Mouse (Mus musculus): ENCODE measurements around the gene Nup214. TPM values are rescaled to one million over a fixed set of nuclear protein-coding genes. Genes with fewer than 3 reads are reported as not detected.
A peak's percentile ranks its signal among the peaks of the same experiment; 100 is the strongest.
"Not testable (repeated sequence)": the region's sequence is repeated elsewhere in the genome, so short reads cannot be mapped to it uniquely, and the experiment has no call there.

Nup214 gene
- polyA plus RNA-seq, 1 experiment from 2014 or later: 59.9 TPM

- not testable (repeated sequence) for ATAC-seq (ENCODE audit: low FRiP score, low TSS enrichment); DNase-seq; H3K9me3 ChIP-seq (ENCODE audit: control insufficient read depth, low read length); H3K4me2 ChIP-seq (ENCODE audit: low read length); H3K9ac ChIP-seq (replicated peaks; ENCODE audit: low read length); H3K4me3 ChIP-seq (replicated peaks; ENCODE audit: low read depth, low read length); H3K27me3 ChIP-seq (ENCODE audit: control insufficient read depth, insufficient read depth, low read length); H3K27ac ChIP-seq (replicated peaks; ENCODE audit: low read depth, low read length); H3K4me1 ChIP-seq (ENCODE audit: control insufficient read depth, insufficient read depth, low read length)
- peaks cover 82% of the 10 kb centered on the region for H3K36me3 ChIP-seq (ENCODE audit: control insufficient read depth, insufficient read depth, low read length)
- 87% methylated on average over 9 of the region's 9 CpGs for WGBS
These were observed 66.4 kb downstream of the Nup214 start for GRCm38 (mm10) chr2:32040646-32041045.

- H3K9me3 ChIP-seq (ENCODE audit: control insufficient read depth, low read length): no peaks in the 10 kb centered on the region
- WGBS: 88% methylated on average over 2 of the region's 2 CpGs
- H3K4me3 ChIP-seq (replicated peaks; ENCODE audit: low read depth, low read length): no peak overlapping the region
- no peak for ATAC-seq (ENCODE audit: low FRiP score, low TSS enrichment)
- H3K27me3 ChIP-seq (ENCODE audit: control insufficient read depth, insufficient read depth, low read length): no peaks in the 10 kb centered on the region
- no peak overlapping the region for H3K4me2 ChIP-seq (ENCODE audit: low read length)
- no peak for DNase-seq
- H3K4me1 ChIP-seq (ENCODE audit: control insufficient read depth, insufficient read depth, low read length): no peaks in the 10 kb centered on the region
- no peak overlapping the region for H3K27ac ChIP-seq (replicated peaks; ENCODE audit: low read depth, low read length)
- peaks cover 82% of the 10 kb centered on the region for H3K36me3 ChIP-seq (ENCODE audit: control insufficient read depth, insufficient read depth, low read length)
- H3K9ac ChIP-seq (replicated peaks; ENCODE audit: low read length): no peak overlapping the region
These were observed 66.9 kb downstream of the Nup214 start for GRCm38 (mm10) chr2:32041087-32041486.

GRCm38 (mm10) chr2:32043836-32044235 lies 69.6 kb downstream of the Nup214 start:
- ATAC-seq (ENCODE audit: low FRiP score, low TSS enrichment) (no peak), DNase-seq (no peak)
- Histone ChIP-seq H3K9ac (replicated peaks; ENCODE audit: low read length) (no peak overlapping the region), H3K4me3 (replicated peaks; ENCODE audit: low read depth, low read length) (no peak overlapping the region), H3K4me1 (ENCODE audit: control insufficient read depth, insufficient read depth, low read length) (no peaks in the 10 kb centered on the region), H3K9me3 (ENCODE audit: control insufficient read depth, low read length) (no peaks in the 10 kb centered on the region), H3K4me2 (ENCODE audit: low read length) (no peak overlapping the region), H3K36me3 (ENCODE audit: control insufficient read depth, insufficient read depth, low read length) (peaks cover 81% of the 10 kb centered on the region), H3K27ac (replicated peaks; ENCODE audit: low read depth, low read length) (no peak overlapping the region), H3K27me3 (ENCODE audit: control insufficient read depth, insufficient read depth, low read length) (no peaks in the 10 kb centered on the region)
- 74% methylated on average over 5 of the region's 5 CpGs for WGBS

- Histone ChIP-seq H3K4me1 (ENCODE audit: control insufficient read depth, insufficient read depth, low read length) (no peaks in the 10 kb centered on the region), H3K27me3 (ENCODE audit: control insufficient read depth, insufficient read depth, low read length) (no peaks in the 10 kb centered on the region), H3K9ac (replicated peaks; ENCODE audit: low read length) (no peak overlapping the region), H3K9me3 (ENCODE audit: control insufficient read depth, low read length) (no peaks in the 10 kb centered on the region), H3K4me2 (ENCODE audit: low read length) (no peak overlapping the region), H3K4me3 (replicated peaks; ENCODE audit: low read depth, low read length) (no peak overlapping the region), H3K27ac (replicated peaks; ENCODE audit: low read depth, low read length) (no peak overlapping the region), H3K36me3 (ENCODE audit: control insufficient read depth, insufficient read depth, low read length) (peaks cover 81% of the 10 kb centered on the region)
- WGBS: 91% methylated on average over 6 of the region's 6 CpGs
- no peak for DNase-seq
- ATAC-seq (ENCODE audit: low FRiP score, low TSS enrichment): no peak
These were observed 71.1 kb downstream of the Nup214 start for GRCm38 (mm10) chr2:32045375-32045774.

GRCm38 (mm10) chr2:32046009-32046408 lies 71.8 kb downstream of the Nup214 start:
- Histone ChIP-seq H3K9ac (replicated peaks; ENCODE audit: low read length) (no peak overlapping the region), H3K27me3 (ENCODE audit: control insufficient read depth, insufficient read depth, low read length) (no peaks in the 10 kb centered on the region), H3K4me1 (ENCODE audit: control insufficient read depth, insufficient read depth, low read length) (no peaks in the 10 kb centered on the region), H3K4me3 (replicated peaks; ENCODE audit: low read depth, low read length) (no peak overlapping the region), H3K4me2 (ENCODE audit: low read length) (no peak overlapping the region), H3K36me3 (ENCODE audit: control insufficient read depth, insufficient read depth, low read length) (peaks cover 83% of the 10 kb centered on the region), H3K27ac (replicated peaks; ENCODE audit: low read depth, low read length) (no peak overlapping the region), H3K9me3 (ENCODE audit: control insufficient read depth, low read length) (no peaks in the 10 kb centered on the region)
- ATAC-seq (ENCODE audit: low FRiP score, low TSS enrichment): no peak
- no peak for DNase-seq
- WGBS: 91% methylated on average over 10 of the region's 10 CpGs

GRCm38 (mm10) chr2:32047323-32047722 lies 73.1 kb downstream of the Nup214 start:
- H3K27me3 ChIP-seq (ENCODE audit: control insufficient read depth, insufficient read depth, low read length): no peaks in the 10 kb centered on the region
- ATAC-seq (ENCODE audit: low FRiP score, low TSS enrichment) (no peak), DNase-seq (no peak)
- no peak overlapping the region for H3K4me2 ChIP-seq (ENCODE audit: low read length)
- peaks cover 84% of the 10 kb centered on the region for H3K36me3 ChIP-seq (ENCODE audit: control insufficient read depth, insufficient read depth, low read length)
- no peaks in the 10 kb centered on the region for H3K4me1 ChIP-seq (ENCODE audit: control insufficient read depth, insufficient read depth, low read length)
- H3K4me3 ChIP-seq (replicated peaks; ENCODE audit: low read depth, low read length): no peak overlapping the region
- no peaks in the 10 kb centered on the region for H3K9me3 ChIP-seq (ENCODE audit: control insufficient read depth, low read length)
- H3K27ac ChIP-seq (replicated peaks; ENCODE audit: low read depth, low read length): no peak overlapping the region
- no peak overlapping the region for H3K9ac ChIP-seq (replicated peaks; ENCODE audit: low read length)
- WGBS: 90% methylated on average over 10 of the region's 10 CpGs

- Histone ChIP-seq H3K4me2 (ENCODE audit: low read length) (no peak overlapping the region), H3K9me3 (ENCODE audit: control insufficient read depth, low read length) (no peaks in the 10 kb centered on the region), H3K36me3 (ENCODE audit: control insufficient read depth, insufficient read depth, low read length) (peaks cover 61% of the 10 kb centered on the region), H3K27ac (replicated peaks; ENCODE audit: low read depth, low read length) (no peak overlapping the region), H3K27me3 (ENCODE audit: control insufficient read depth, insufficient read depth, low read length) (no peaks in the 10 kb centered on the region), H3K4me1 (ENCODE audit: control insufficient read depth, insufficient read depth, low read length) (no peaks in the 10 kb centered on the region), H3K9ac (replicated peaks; ENCODE audit: low read length) (no peak overlapping the region), H3K4me3 (replicated peaks; ENCODE audit: low read depth, low read length) (no peak overlapping the region)
- DNase-seq (no peak), ATAC-seq (ENCODE audit: low FRiP score, low TSS enrichment) (no peak)
- 91% methylated on average over 8 of the region's 8 CpGs for WGBS
These were observed 77.6 kb downstream of the Nup214 start for GRCm38 (mm10) chr2:32051791-32052190.

GRCm38 (mm10) chr2:32052418-32052817 lies 78.2 kb downstream of the Nup214 start:
- DNase-seq (no peak), ATAC-seq (ENCODE audit: low FRiP score, low TSS enrichment) (no peak)
- H3K27me3 ChIP-seq (ENCODE audit: control insufficient read depth, insufficient read depth, low read length): no peaks in the 10 kb centered on the region
- H3K4me1 ChIP-seq (ENCODE audit: control insufficient read depth, insufficient read depth, low read length): no peaks in the 10 kb centered on the region
- H3K36me3 ChIP-seq (ENCODE audit: control insufficient read depth, insufficient read depth, low read length): peaks cover 55% of the 10 kb centered on the region
- no peak overlapping the region for H3K9ac ChIP-seq (replicated peaks; ENCODE audit: low read length)
- 93% methylated on average over 7 of the region's 7 CpGs for WGBS
- no peak overlapping the region for H3K4me2 ChIP-seq (ENCODE audit: low read length)
- no peak overlapping the region for H3K27ac ChIP-seq (replicated peaks; ENCODE audit: low read depth, low read length)
- no peaks in the 10 kb centered on the region for H3K9me3 ChIP-seq (ENCODE audit: control insufficient read depth, low read length)
- H3K4me3 ChIP-seq (replicated peaks; ENCODE audit: low read depth, low read length): no peak overlapping the region

- 39% methylated on average over 7 of the region's 7 CpGs for WGBS
- H3K27me3 ChIP-seq (ENCODE audit: control insufficient read depth, insufficient read depth, low read length): no peaks in the 10 kb centered on the region
- no peak overlapping the region for H3K4me2 ChIP-seq (ENCODE audit: low read length)
- H3K27ac ChIP-seq (replicated peaks; ENCODE audit: low read depth, low read length): no peak overlapping the region
- H3K4me3 ChIP-seq (replicated peaks; ENCODE audit: low read depth, low read length): no peak overlapping the region
- ATAC-seq (ENCODE audit: low FRiP score, low TSS enrichment): no peak
- peak; percentile 19 for DNase-seq
- peaks cover 25% of the 10 kb centered on the region for H3K36me3 ChIP-seq (ENCODE audit: control insufficient read depth, insufficient read depth, low read length)
- no peaks in the 10 kb centered on the region for H3K9me3 ChIP-seq (ENCODE audit: control insufficient read depth, low read length)
- H3K4me1 ChIP-seq (ENCODE audit: control insufficient read depth, insufficient read depth, low read length): no peaks in the 10 kb centered on the region
- no peak overlapping the region for H3K9ac ChIP-seq (replicated peaks; ENCODE audit: low read length)
These were observed 81.2 kb downstream of the Nup214 start for GRCm38 (mm10) chr2:32055357-32055965.

All from midbrain, embryonic 14.5 days (tissue).